Mouse (Mus musculus): Measurements from ENCODE around the gene Kbtbd6. TPM values are rescaled to one million over a fixed set of nuclear protein-coding genes. Genes with fewer than 3 reads are reported as not detected.

The Kbtbd6 gene
- polyA plus RNA-seq, 1 experiment from 2014 or later = 4.5 TPM

Other genes with a start within 250 kb of the Kbtbd6 start
- gene Zfp957, start 204.5 kb upstream of the Kbtbd6 start, polyA plus RNA-seq (2016; fragmentation: Nextera tagmentation; extraction: Ambion mirVana) = 0.19 TPM in 1 of 2 replicates, not detected in the other
- 32.4 and 41.0 TPM in 2 replicates for gene Rgcc, start 150.2 kb upstream of the Kbtbd6 start, polyA plus RNA-seq (2016; fragmentation: Nextera tagmentation; extraction: Ambion mirVana)
- gene Naa16, start 61.1 kb upstream of the Kbtbd6 start, polyA plus RNA-seq (2016; fragmentation: Nextera tagmentation; extraction: Ambion mirVana) = 33.9 and 39.4 TPM in 2 replicates
- 9.8 and 11.1 TPM in 2 replicates for gene Mtrf1, start 54.1 kb upstream of the Kbtbd6 start, polyA plus RNA-seq (2016; fragmentation: Nextera tagmentation; extraction: Ambion mirVana)
- gene Kbtbd7, start 25.3 kb upstream of the Kbtbd6 start, polyA plus RNA-seq (2016; fragmentation: Nextera tagmentation; extraction: Ambion mirVana) = 22.6 and 23.1 TPM in 2 replicates
- gene Elf1, start 29.4 kb downstream of the Kbtbd6 start, polyA plus RNA-seq (2016; fragmentation: Nextera tagmentation; extraction: Ambion mirVana) = 9.6 and 10.3 TPM in 2 replicates
- 51.1 and 53.2 TPM in 2 replicates for gene Wbp4, start 29.7 kb downstream of the Kbtbd6 start, polyA plus RNA-seq (2016; fragmentation: Nextera tagmentation; extraction: Ambion mirVana)
- gene Sugt1, start 135.9 kb downstream of the Kbtbd6 start, polyA plus RNA-seq (2016; fragmentation: Nextera tagmentation; extraction: Ambion mirVana) = 128 and 133 TPM in 2 replicates
- gene Cnmd, start 210.3 kb downstream of the Kbtbd6 start, polyA plus RNA-seq (2016; fragmentation: Nextera tagmentation; extraction: Ambion mirVana) = 66.9 and 90.7 TPM in 2 replicates